ENCODE assay signal across 8 mouse cellular contexts in the genomic region with DNA sequence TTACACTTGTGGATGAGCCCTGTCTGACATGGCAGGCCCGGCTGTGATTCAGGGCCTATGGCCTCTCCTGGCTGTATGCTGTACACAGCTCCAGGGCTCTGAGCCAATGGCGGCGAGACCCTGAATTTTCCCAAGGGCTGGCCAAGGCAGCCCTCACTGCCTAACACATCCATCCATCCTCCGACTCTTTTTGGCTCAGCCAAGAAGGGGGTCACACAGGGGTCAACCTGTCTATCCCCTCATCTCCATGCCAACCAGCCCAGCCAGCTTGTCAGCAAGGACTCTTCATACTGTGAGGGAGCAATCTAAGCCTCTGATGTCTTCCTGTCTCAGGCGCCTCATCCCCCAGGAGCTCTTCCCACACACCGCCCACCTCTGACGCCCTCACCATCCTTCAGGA. TPM values are rescaled to one million over a fixed set of nuclear protein-coding genes. Genes with fewer than 3 reads are reported as not detected.
A peak's percentile ranks its signal among the peaks of the same experiment; 100 is the strongest.
DNase-seq lines count a peak whose midpoint lies in the region; ATAC-seq and TF ChIP-seq lines count a peak whose summit lies in the region.

No protein-coding gene starts in this region.

- DNase-seq in gastrocnemius, adult 2 months: no peak
- no peak for DNase-seq in gastrocnemius, postnatal 14 days
- peak; percentile 21 for DNase-seq in embryonic facial prominence, embryonic 11.5 days (ENCODE audit: low spot score)
- DNase-seq in liver, embryonic 11.5 days (ENCODE audit: low spot score): no peak
- no peak for DNase-seq in right cerebral cortex, adult 18-20 months
- DNase-seq in layer of hippocampus, adult 9-11 months: no peak

- peaks cover 93% of the 10 kb centered on the region for H3K4me1 ChIP-seq in E14TG2a.4 (replicated peaks; ENCODE audit: low read depth, low read length)
- no peaks in the 10 kb centered on the region for H3K4me1 ChIP-seq in embryonic facial prominence, embryonic 11.5 days (ENCODE audit: control insufficient read depth, insufficient read depth, low read length)
- H3K4me1 ChIP-seq in liver, embryonic 11.5 days (replicated peaks; ENCODE audit: control insufficient read depth, insufficient read depth, low read length): peaks cover 12% of the 10 kb centered on the region

- WGBS in embryonic facial prominence, embryonic 11.5 days: 54% methylated on average over 7 of the region's 7 CpGs
- 67% methylated on average over 7 of the region's 7 CpGs for WGBS in liver, embryonic 11.5 days

- no peaks in the 10 kb centered on the region for H3K9me3 ChIP-seq in E14TG2a.4 (ENCODE audit: low read length)
- no peaks in the 10 kb centered on the region for H3K9me3 ChIP-seq in embryonic facial prominence, embryonic 11.5 days (replicated peaks; ENCODE audit: control insufficient read depth, low read length)
- no peaks in the 10 kb centered on the region for H3K9me3 ChIP-seq in liver, embryonic 11.5 days (ENCODE audit: control insufficient read depth, low read length)

- ATAC-seq in embryonic facial prominence, embryonic 11.5 days (replicated peaks; ENCODE audit: insufficient number of reproducible peaks, low FRiP score, low TSS enrichment, low read depth): peak; percentile 27; the same call in 1 of the 2 replicates
- 0 out of 2 replicates have a peak, but pooled peaks have one; percentile 26 for ATAC-seq in liver, embryonic 11.5 days (replicated peaks; ENCODE audit: low FRiP score)
- no peak for ATAC-seq in erythroid progenitor cell, adult 5-6 weeks (replicated peaks; ENCODE audit: low FRiP score, poor library complexity, severe bottlenecking)

- no peak overlapping the region for H3K9ac ChIP-seq in embryonic facial prominence, embryonic 11.5 days (replicated peaks; ENCODE audit: low read length)
- H3K9ac ChIP-seq in liver, embryonic 11.5 days (ENCODE audit: low read depth, low read length): no peak overlapping the region

- no peak overlapping the region for H3K4me3 ChIP-seq in gastrocnemius, adult 2 months
- H3K4me3 ChIP-seq in E14TG2a.4 (replicated peaks; ENCODE audit: low read length): 0 out of 2 replicates have a peak overlapping the region, but pooled peaks have one; percentile 8
- no peak overlapping the region for H3K4me3 ChIP-seq in embryonic facial prominence, embryonic 11.5 days (ENCODE audit: low read depth, low read length)
- H3K4me3 ChIP-seq in liver, embryonic 11.5 days (ENCODE audit: low read depth, low read length): no peak overlapping the region

- intact Hi-C loops in gastrocnemius, adult 2 months (cut with DNase I): no loop called here
- intact Hi-C loops in gastrocnemius, postnatal 14 days (cut with DNase I; ENCODE audit: low total_unique reads): no loop called here

- H3K4me2 ChIP-seq in embryonic facial prominence, embryonic 11.5 days (ENCODE audit: low read depth, low read length): no peak overlapping the region
- H3K4me2 ChIP-seq in liver, embryonic 11.5 days: no peak overlapping the region

- H3K36me3 ChIP-seq in E14TG2a.4 (ENCODE audit: insufficient read depth, low read length): peaks cover 24% of the 10 kb centered on the region
- H3K36me3 ChIP-seq in embryonic facial prominence, embryonic 11.5 days (replicated peaks; ENCODE audit: control insufficient read depth, insufficient read depth, low read depth, low read length): peaks cover 14% of the 10 kb centered on the region
- H3K36me3 ChIP-seq in liver, embryonic 11.5 days (ENCODE audit: control insufficient read depth, insufficient read depth, low read length): peaks cover 15% of the 10 kb centered on the region

- H3K27ac ChIP-seq in gastrocnemius, adult 2 months: peak overlapping the region; percentile 53
- no peak overlapping the region for H3K27ac ChIP-seq in embryonic facial prominence, embryonic 11.5 days (replicated peaks; ENCODE audit: low read depth, low read length)
- H3K27ac ChIP-seq in liver, embryonic 11.5 days (ENCODE audit: low read depth, low read length): no peak overlapping the region; the same call in 1 of the 2 replicates

- no peak for TF ChIP-seq CTCF in gastrocnemius, adult 2 months (IDR thresholded peaks at IDR 0.05)
- no peak for TF ChIP-seq CTCF in E14TG2a.4 (conservative IDR thresholded peaks at IDR 0.05; ENCODE audit: low read length)

- H3K27me3 ChIP-seq in E14TG2a.4 (ENCODE audit: insufficient read depth, low read length): peaks cover 14% of the 10 kb centered on the region
- H3K27me3 ChIP-seq in embryonic facial prominence, embryonic 11.5 days (ENCODE audit: control insufficient read depth, insufficient read depth, low read length): no peaks in the 10 kb centered on the region
- 0 out of 2 replicates have a peak, but pooled peaks cover 2% of the 10 kb centered on the region for H3K27me3 ChIP-seq in liver, embryonic 11.5 days (replicated peaks; ENCODE audit: control insufficient read depth, insufficient read depth, low read length)

RNA-seq across cellular contexts. Expression of gene Lrp1, which starts 29.4 kb away (rescaled TPM):
- 10 to 100 TPM; 34.6 to 71.3 TPM for total RNA-seq in gastrocnemius, adult 2 months (2021)
- 100 to 1,000 TPM in 1 of 2 experiments, 10 to 100 TPM in 1; 73.8 to 101 TPM for total RNA-seq in gastrocnemius, postnatal 14 days (2021)
- 55.5 and 59.0 TPM in 2 replicates for polyA plus RNA-seq in embryonic facial prominence, embryonic 11.5 days (2014; fragmentation: Nextera tagmentation; extraction: Ambion mirVana)
- 35.7 and 36.8 TPM in 2 replicates for polyA plus RNA-seq in liver, embryonic 11.5 days (2014; fragmentation: Nextera tagmentation; extraction: Ambion mirVana)
- total RNA-seq in erythroid progenitor cell, adult 5-6 weeks (2015; ENCODE audit: low replicate concordance): 19.7 and 21.6 TPM in 2 replicates
- 11.5 and 13.1 TPM in 2 replicates for total RNA-seq in erythroid progenitor cell, adult 5-6 weeks (2017; ENCODE audit: low replicate concordance)

RNA-seq across cellular contexts. Expression of gene Stat6, which starts 51.3 kb away (rescaled TPM):
- total RNA-seq in gastrocnemius, adult 2 months (2021): 10 to 100 TPM; 17.1 to 18.9 TPM
- 10 to 100 TPM; 16.1 to 16.6 TPM for total RNA-seq in gastrocnemius, postnatal 14 days (2021)
- 8.1 and 8.2 TPM in 2 replicates for polyA plus RNA-seq in embryonic facial prominence, embryonic 11.5 days (2014; fragmentation: Nextera tagmentation; extraction: Ambion mirVana)
- polyA plus RNA-seq in liver, embryonic 11.5 days (2014; fragmentation: Nextera tagmentation; extraction: Ambion mirVana): 28.7 TPM in 2 replicates
- 11.5 and 26.8 TPM in 2 replicates for total RNA-seq in erythroid progenitor cell, adult 5-6 weeks (2015; ENCODE audit: low replicate concordance)
- 11.3 and 16.6 TPM in 2 replicates for total RNA-seq in erythroid progenitor cell, adult 5-6 weeks (2017; ENCODE audit: low replicate concordance)

RNA-seq across cellular contexts. Expression of gene Nxph4, which starts 57.2 kb away (rescaled TPM):
- total RNA-seq in gastrocnemius, adult 2 months (2021): under 1 TPM; 0.17 to 0.23 TPM
- total RNA-seq in gastrocnemius, postnatal 14 days (2021): 1 to 10 TPM; 1.3 to 1.5 TPM
- polyA plus RNA-seq in embryonic facial prominence, embryonic 11.5 days (2014; fragmentation: Nextera tagmentation; extraction: Ambion mirVana): 4.4 and 6.9 TPM in 2 replicates
- polyA plus RNA-seq in liver, embryonic 11.5 days (2014; fragmentation: Nextera tagmentation; extraction: Ambion mirVana): 0.56 TPM in 1 of 2 replicates, not detected in the other
- not detected in 2 replicates for total RNA-seq in erythroid progenitor cell, adult 5-6 weeks (2015; ENCODE audit: low replicate concordance)
- not detected in 2 replicates for total RNA-seq in erythroid progenitor cell, adult 5-6 weeks (2017; ENCODE audit: low replicate concordance)
